Mouse (Mus musculus) hindbrain, embryonic 15.5 days (tissue): ENCODE measurements at regions not wholly inside any gene's neighbourhood (a gene's known extent, or its start where the extent isn't known, plus 50 kb on each side); places are given as distances from the start of the nearest gene placed in this dataset.

Experiments used
- ATAC-seq: fragments of 200-750 bp; cut with Nextera tagmentation; 2 replicates; pipeline ENCODE4 v1.8.0; 2017; ENCODE audit warnings: low read depth, moderate number of reproducible peaks, moderate TSS enrichment; ENCODE audit not compliant: low FRiP score
- H3K27ac ChIP-seq: fragments of 300-500 bp; sonication (generic); replicated peaks from 2 replicates; pipeline ENCODE4 v1.5.1; 2015; ENCODE audit warnings: mild to moderate bottlenecking, inconsistent platforms
- H3K27me3 ChIP-seq: fragments of 300-500 bp; sonication (generic); 2 replicates; pipeline ENCODE4 v1.6.1; 2015; ENCODE audit warnings: control low read depth, inconsistent platforms
- H3K36me3 ChIP-seq: fragments of 300-500 bp; sonication (generic); 2 replicates; pipeline ENCODE4 v1.6.1; 2015; ENCODE audit warnings: control low read depth, inconsistent platforms
- H3K4me1 ChIP-seq: fragments of 300-500 bp; sonication (generic); replicated peaks from 2 replicates; pipeline ENCODE4 v1.6.1; 2015; ENCODE audit warnings: control low read depth, inconsistent platforms
- H3K4me2 ChIP-seq: fragments of 300-500 bp; sonication (generic); 2 replicates; pipeline ENCODE4 v1.6.1; 2015; ENCODE audit warnings: moderate library complexity, mild to moderate bottlenecking, inconsistent platforms
- H3K4me3 ChIP-seq: fragments of 300-500 bp; sonication (generic); 2 replicates; pipeline ENCODE4 v1.5.1; 2015; ENCODE audit warnings: mild to moderate bottlenecking, inconsistent platforms
- H3K9ac ChIP-seq: fragments of 300-500 bp; sonication (generic); 2 replicates; pipeline ENCODE4 v1.6.1; 2015; ENCODE audit warnings: inconsistent platforms
- H3K9me3 ChIP-seq: fragments of 300-500 bp; sonication (generic); 2 replicates; pipeline ENCODE4 v1.6.1; 2016; ENCODE audit warnings: control low read depth, inconsistent platforms
- WGBS: fragments of 180-500 bp; shearing (Covaris S2); methylation state at CpG from one replicate; pipeline ENCODE4 v1.1.7; 2015; 5-methylcytosine and 5-hydroxymethylcytosine counted together

DNA sequence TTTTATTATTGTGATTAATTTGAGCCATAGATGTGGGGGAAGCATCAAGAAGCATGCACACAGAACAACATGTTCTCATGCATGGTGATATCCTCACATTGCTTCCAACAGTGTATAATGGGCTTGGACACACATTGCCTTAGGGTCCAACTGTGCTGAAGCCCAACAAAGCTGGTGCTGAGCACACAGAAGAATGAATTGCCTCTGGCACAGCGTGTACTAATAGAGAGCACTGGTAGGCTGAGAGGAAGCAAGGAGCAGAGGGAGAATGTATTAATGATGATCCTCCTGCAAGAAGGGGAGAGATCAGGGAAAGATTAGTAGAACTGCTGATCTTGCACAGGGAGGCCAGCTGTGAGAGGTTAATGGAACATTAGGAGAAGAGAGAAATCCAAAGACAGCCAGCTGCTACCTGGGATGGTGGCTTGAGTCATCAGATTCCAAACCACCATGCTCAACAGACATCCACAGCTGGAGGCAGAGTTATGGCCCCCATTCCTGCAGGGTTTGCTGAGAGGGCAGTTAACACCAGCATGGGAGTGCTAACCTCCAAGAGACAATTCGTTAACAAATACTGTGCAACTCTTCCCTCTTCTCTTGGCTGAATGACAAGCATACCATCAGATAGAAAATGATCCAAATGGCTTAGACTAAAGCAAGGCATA lies 311.6 kb upstream of the Lrrc4c start:
- H3K9me3 ChIP-seq: no peaks in the 10 kb centered on the region
- H3K27me3 ChIP-seq: no peaks in the 10 kb centered on the region
- WGBS: 62% methylated on average over 2 of the region's 2 CpGs
- H3K4me3 ChIP-seq: no peak overlapping the region
- no peak overlapping the region for H3K4me2 ChIP-seq
- H3K27ac ChIP-seq: no peak overlapping the region
- no peaks in the 10 kb centered on the region for H3K36me3 ChIP-seq
- no peak overlapping the region for H3K9ac ChIP-seq
- 0 out of 2 replicates have a peak, but pooled peaks have one; percentile 51 for ATAC-seq
- no peaks in the 10 kb centered on the region for H3K4me1 ChIP-seq
